Mouse (Mus musculus): ENCODE data around the gene Sv2b. TPM values are rescaled to one million over a fixed set of nuclear protein-coding genes. Genes with fewer than 3 reads are reported as not detected.

The Sv2b gene
- 0.17 TPM for polyA plus RNA-seq (2017; shearing (Covaris generic))

DNA sequence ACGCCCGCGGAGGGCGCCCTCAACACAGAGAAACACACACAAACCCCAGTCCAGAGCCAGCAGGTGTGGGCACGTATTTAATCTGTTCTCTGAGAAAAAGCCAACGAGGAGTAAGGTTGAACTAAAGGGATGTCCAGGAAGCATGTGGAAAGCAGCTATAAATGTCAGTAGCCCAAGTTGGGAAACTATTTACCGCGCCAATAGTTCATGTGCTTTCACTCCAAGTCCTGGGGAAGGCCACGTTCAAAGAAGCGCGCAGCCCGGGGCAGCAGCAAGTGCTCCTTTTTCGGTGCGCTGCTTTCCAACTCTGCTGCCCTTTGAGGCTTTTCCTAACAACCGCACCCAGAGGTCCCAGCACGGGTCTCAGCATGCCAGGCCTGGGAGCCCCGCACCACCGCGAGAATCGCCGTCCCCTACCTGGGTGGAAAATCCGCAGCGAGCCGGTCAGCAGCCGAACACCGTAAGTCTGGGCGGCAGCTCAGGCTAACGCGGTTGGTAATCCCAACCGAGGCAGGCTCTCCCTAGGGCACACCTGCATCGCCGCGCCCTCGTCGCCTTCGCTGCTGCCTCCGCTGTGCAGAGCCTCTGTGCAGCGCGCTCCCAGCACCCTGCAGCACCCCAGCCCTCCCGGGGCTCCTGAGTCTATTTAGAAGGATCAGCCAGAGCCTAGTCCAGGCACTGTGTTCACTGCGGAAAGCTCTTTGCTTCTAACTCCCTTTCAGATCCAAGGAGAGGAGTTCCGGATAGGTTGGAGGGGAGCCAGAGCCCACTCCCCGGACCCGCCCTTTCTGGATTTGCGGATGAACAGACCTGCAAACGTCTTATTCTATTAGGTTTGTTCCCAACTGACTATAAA, at the start of gene Sv2b:
Sv2b (minus strand) TSS at position 806 of the 856 bp plus-strand sequence.

Other genes starting within 250 kb of the Sv2b start
- gene Akap13, start 146.3 kb upstream of the Sv2b start, polyA plus RNA-seq (2017; shearing (Covaris generic)), result 381 TPM